Mouse (Mus musculus) ES-Bruce4 (cell line): ENCODE results near the gene A930018P22Rik.

ENCODE experiments used
- CTCF ChIP-seq: IDR thresholded peaks from one replicate; pipeline ENCODE4 v1.8.1; 2011; ENCODE audit warnings: low read depth, low read length
- EP300 ChIP-seq: IDR thresholded peaks from 2 replicates; pipeline ENCODE4 v1.6.1; 2011; ENCODE audit warnings: low read depth, low read length; ENCODE audit not compliant: insufficient read depth
- POLR2A ChIP-seq: IDR thresholded peaks from one replicate; pipeline ENCODE4 v1.8.1; 2011; ENCODE audit warnings: low read length; ENCODE audit not compliant: insufficient read depth

DNA sequence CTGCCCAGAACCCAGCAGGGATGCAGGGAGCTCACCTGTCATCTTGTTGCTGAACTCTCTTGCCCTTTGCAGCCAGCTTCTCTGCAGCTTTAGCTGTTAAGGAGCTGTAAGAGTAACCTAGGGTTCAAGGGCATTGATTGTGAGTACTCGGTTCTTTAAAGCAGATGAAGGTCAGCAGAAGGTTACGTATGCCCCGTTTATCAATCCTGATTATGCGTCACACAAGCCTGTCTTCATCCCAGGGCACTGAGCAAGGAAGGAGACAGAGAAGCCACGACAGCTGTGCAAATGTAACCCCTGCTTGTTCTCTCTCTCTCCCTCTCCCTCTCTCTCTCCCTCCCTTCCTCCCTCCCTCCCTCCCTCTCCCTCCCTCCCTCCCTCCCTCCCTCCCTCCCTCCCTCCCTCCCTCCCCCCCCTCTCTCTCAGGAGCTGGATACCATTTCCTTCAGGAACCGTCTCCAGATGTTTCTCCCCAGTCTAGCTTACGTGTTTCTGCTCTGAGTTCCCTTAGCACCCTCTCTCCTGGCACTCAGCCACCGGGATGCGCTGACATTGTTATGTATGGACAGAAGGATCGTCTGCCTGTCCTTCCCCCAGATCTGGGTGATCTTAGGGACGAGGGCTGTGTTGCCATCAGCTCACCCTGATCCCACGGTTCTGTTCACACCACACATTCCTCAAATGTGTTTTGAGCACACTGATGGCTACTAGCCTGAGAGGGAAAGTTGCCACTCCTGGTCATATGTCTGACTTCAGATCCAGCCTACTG, 10.7 kb downstream of the A930018P22Rik start:
- TF ChIP-seq CTCF (no peak), POLR2A (no peak), EP300 (no peak)
